Comparison of ENCODE assay signal across 42 mouse cellular contexts in the genomic region with DNA sequence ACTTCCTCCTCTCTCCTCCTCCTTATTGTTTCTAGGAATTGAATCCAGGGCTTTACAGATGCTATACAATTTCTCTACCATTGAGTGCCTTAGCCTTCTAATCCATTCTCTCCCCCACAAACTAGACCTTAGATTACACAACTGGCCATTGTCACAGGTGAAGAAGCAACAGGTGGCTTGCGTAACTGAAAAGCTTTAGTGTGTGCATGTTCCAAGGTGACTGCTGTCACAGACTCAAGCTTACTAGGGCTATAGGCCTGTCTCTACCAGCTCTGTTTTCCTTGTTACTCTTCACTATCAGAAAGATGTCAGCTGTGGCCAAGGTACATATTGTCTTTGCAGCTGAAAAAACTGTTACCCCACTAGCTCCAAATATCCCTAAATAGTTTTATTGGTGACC. TPM values are rescaled to one million over a fixed set of nuclear protein-coding genes. Genes with fewer than 3 reads are reported as not detected.
"Had no signal": no experiment of that assay in that cellular context is flagged by ENCODE, and none has a peak within 500 bp of the region (broad histone marks: within the 10 kb centered on the region; RNA-seq: fewer than 3 reads in every experiment).

No protein-coding gene starts in this region.

- ATAC-seq: liver, embryonic 12.5 days; liver, postnatal 0 days; lung, postnatal 0 days; midbrain, embryonic 13.5 days; midbrain, embryonic 15.5 days had no signal

- H3K4me3 ChIP-seq: left cerebral cortex, adult 2 months; limb, embryonic 10.5 days; limb, embryonic 12.5 days; limb, embryonic 13.5 days; limb, embryonic 15.5 days; liver, embryonic 12.5 days; liver, embryonic 13.5 days; liver, embryonic 15.5 days; lung, embryonic 15.5 days; megakaryocyte, embryonic 14.5 days; midbrain, embryonic 10.5 days; midbrain, embryonic 12.5 days; midbrain, embryonic 13.5 days; midbrain, embryonic 15.5 days; myocyte; neural tube, embryonic 12.5 days had no signal

- H3K4me2 ChIP-seq: limb, embryonic 12.5 days; limb, embryonic 13.5 days; limb, embryonic 15.5 days; liver, embryonic 11.5 days; liver, embryonic 12.5 days; liver, embryonic 13.5 days; liver, embryonic 15.5 days; lung, embryonic 14.5 days; lung, embryonic 15.5 days; midbrain, embryonic 11.5 days; midbrain, embryonic 12.5 days; midbrain, embryonic 13.5 days; midbrain, embryonic 15.5 days; neural tube, embryonic 12.5 days had no signal

- H3K9ac ChIP-seq: limb, embryonic 12.5 days; limb, embryonic 13.5 days; limb, embryonic 15.5 days; liver, embryonic 12.5 days; liver, embryonic 13.5 days; liver, embryonic 14.5 days; liver, embryonic 15.5 days; liver, postnatal 0 days; lung, embryonic 14.5 days; lung, embryonic 15.5 days; midbrain, embryonic 12.5 days; midbrain, embryonic 13.5 days; midbrain, embryonic 15.5 days; neural tube, embryonic 12.5 days had no signal

- H3K27ac ChIP-seq: left cerebral cortex, adult 2 months; limb, embryonic 10.5 days; limb, embryonic 12.5 days; limb, embryonic 13.5 days; limb, embryonic 15.5 days; liver, embryonic 12.5 days; liver, embryonic 13.5 days; liver, embryonic 14.5 days; liver, embryonic 15.5 days; lung, embryonic 15.5 days; macrophage; midbrain, embryonic 10.5 days; midbrain, embryonic 12.5 days; midbrain, embryonic 13.5 days; midbrain, embryonic 15.5 days; neural tube, embryonic 12.5 days had no signal

- DNase-seq: left cerebral cortex, postnatal 4 days; liver; liver, embryonic 13.5 days; liver, postnatal 0 days; lung, adult 18-20 months; lung, adult 2 months; lung, embryonic 14.5 days; lung, postnatal 10 days; lung, postnatal 36 days; lung, postnatal 4 days; midbrain, embryonic 14.5 days had no signal

- H3K27me3 ChIP-seq: limb, embryonic 12.5 days; limb, embryonic 13.5 days; limb, embryonic 15.5 days; liver, embryonic 12.5 days; liver, embryonic 13.5 days; liver, embryonic 15.5 days; lung, embryonic 15.5 days; megakaryocyte, embryonic 14.5 days; midbrain, embryonic 12.5 days; midbrain, embryonic 13.5 days; midbrain, embryonic 15.5 days; neural tube, embryonic 12.5 days had no signal

- H3K4me1 ChIP-seq: limb, embryonic 10.5 days; limb, embryonic 12.5 days; limb, embryonic 13.5 days; limb, embryonic 15.5 days; liver, embryonic 12.5 days; liver, embryonic 13.5 days; liver, embryonic 15.5 days; lung, embryonic 15.5 days; midbrain, embryonic 10.5 days; midbrain, embryonic 12.5 days; midbrain, embryonic 13.5 days; midbrain, embryonic 15.5 days; neural tube, embryonic 12.5 days had no signal

- H3K9me3 ChIP-seq: limb, embryonic 10.5 days; limb, embryonic 12.5 days; limb, embryonic 13.5 days; limb, embryonic 15.5 days; liver, embryonic 12.5 days; liver, embryonic 13.5 days; liver, embryonic 15.5 days; lung, embryonic 15.5 days; megakaryocyte, embryonic 14.5 days; midbrain, embryonic 10.5 days; midbrain, embryonic 12.5 days; midbrain, embryonic 13.5 days; midbrain, embryonic 15.5 days; neural tube, embryonic 12.5 days had no signal

RNA-seq across cellular contexts. Expression of a gene that starts 36.0 kb away (rescaled TPM):
- total RNA-seq: left cerebral cortex, adult 2 months; left cerebral cortex, postnatal 10 days; left cerebral cortex, postnatal 25 days; liver, adult 2 months; megakaryocyte-erythroid progenitor cell, adult 5-6 weeks; monocyte, adult 5-6 weeks had no signal
- polyA plus RNA-seq: limb, embryonic 10.5 days; limb, embryonic 11.5 days; limb, embryonic 12.5 days; limb, embryonic 14.5 days; limb, embryonic 15.5 days; liver, adult 2 months; liver, embryonic 11.5 days; liver, embryonic 12.5 days; liver, embryonic 13.5 days; liver, embryonic 14.5 days; liver, embryonic 15.5 days; liver, embryonic 16.5 days; liver, postnatal 0 days; lung, embryonic 14.5 days; macrophage; midbrain, embryonic 11.5 days; neural tube, embryonic 11.5 days; neural tube, embryonic 12.5 days had no signal

RNA-seq across cellular contexts. Expression of a gene that starts 53.2 kb away (rescaled TPM):
- total RNA-seq: liver, adult 2 months; megakaryocyte progenitor cell, adult 5-6 weeks; megakaryocyte, adult 5-6 weeks; megakaryocyte-erythroid progenitor cell, adult 5-6 weeks; monocyte, adult 5-6 weeks had no signal
- polyA plus RNA-seq: liver, adult 2 months; liver, embryonic 11.5 days; liver, embryonic 14.5 days; liver, postnatal 0 days; myocyte had no signal
